Mouse (Mus musculus) small intestine, adult 2 months (tissue): Measurements from ENCODE around the gene Atp6v1e1.

Experiments used
- CTCF ChIP-seq: fragments of 200-500 bp; IDR thresholded peaks from 2 replicates; pipeline ENCODE4 v1.5.1; 2012; ENCODE audit warnings: low read depth, mild to moderate bottlenecking, control low read depth, inconsistent platforms, low read length, moderate library complexity, mixed read lengths; ENCODE audit not compliant: insufficient replicate concordance, insufficient read length; ENCODE audit errors: extremely low read depth
- POLR2A ChIP-seq: fragments of 200-500 bp; IDR thresholded peaks from 2 replicates; pipeline ENCODE4 v1.6.1; 2012; ENCODE audit warnings: low read depth, mild to moderate bottlenecking, control low read depth, inconsistent platforms, low read length, moderate library complexity

GRCm38 (mm10) chr6:120790153-120790552 lies 32.4 kb downstream of the Atp6v1e1 start:
- no peak for TF ChIP-seq POLR2A
- no peak for TF ChIP-seq CTCF
